Mouse (Mus musculus): Measurements from ENCODE around the gene Smc5.

Gene Smc5

GRCm38 (mm10) chr19:23188986-23189385 lies 84.7 kb downstream of the Smc5 start:
- DNase-seq = no peak

- no peak for DNase-seq
These were observed 86.0 kb downstream of the Smc5 start for GRCm38 (mm10) chr19:23187732-23188131.

- DNase-seq = no peak
These were observed 89.6 kb downstream of the Smc5 start for GRCm38 (mm10) chr19:23184068-23184467.

- no peak for DNase-seq
These were observed 90.2 kb downstream of the Smc5 start for GRCm38 (mm10) chr19:23183493-23183892.

- no peak for DNase-seq
These were observed 95.2 kb downstream of the Smc5 start for GRCm38 (mm10) chr19:23178533-23178932.

- no peak for DNase-seq
These were observed 98.2 kb downstream of the Smc5 start for GRCm38 (mm10) chr19:23175511-23175910.

GRCm38 (mm10) chr19:23175090-23175489 lies 98.6 kb downstream of the Smc5 start:
- no peak for DNase-seq

- no peak for DNase-seq
These were observed 102.6 kb downstream of the Smc5 start for GRCm38 (mm10) chr19:23171136-23171535.

- DNase-seq = no peak
These were observed 103.2 kb downstream of the Smc5 start for GRCm38 (mm10) chr19:23170476-23170875.

- no peak for DNase-seq
These were observed 104.0 kb downstream of the Smc5 start for GRCm38 (mm10) chr19:23169659-23170050.

- no peak for DNase-seq
These were observed 104.6 kb downstream of the Smc5 start for GRCm38 (mm10) chr19:23168899-23169658.

- no peak for DNase-seq
These were observed 107.0 kb downstream of the Smc5 start for GRCm38 (mm10) chr19:23166550-23167284.

- no peak for DNase-seq
These were observed 109.0 kb downstream of the Smc5 start for GRCm38 (mm10) chr19:23164651-23165240.

- DNase-seq = no peak
These were observed 110.3 kb downstream of the Smc5 start for GRCm38 (mm10) chr19:23163361-23163760.

GRCm38 (mm10) chr19:23162877-23163276 lies 110.8 kb downstream of the Smc5 start:
- no peak for DNase-seq

- DNase-seq = no peak
These were observed 111.3 kb downstream of the Smc5 start for GRCm38 (mm10) chr19:23162387-23162809.

GRCm38 (mm10) chr19:23159780-23160395 lies 113.8 kb downstream of the Smc5 start:
- DNase-seq = no peak

Data from kidney, postnatal 14 days (tissue).